Comparison of ENCODE assay signal across 8 mouse cellular contexts in genomic region chr9:22327475-22328387, GRCm38 (mm10). TPM values are rescaled to one million over a fixed set of nuclear protein-coding genes. Genes with fewer than 3 reads are reported as not detected.
A peak's percentile ranks its signal among the peaks of the same experiment; 100 is the strongest.
DNase-seq lines count a peak whose midpoint lies in the region; ATAC-seq and TF ChIP-seq lines count a peak whose summit lies in the region.

No protein-coding gene starts in this region.

- no peaks in the 10 kb centered on the region for H3K9me3 ChIP-seq in heart, embryonic 13.5 days
- H3K9me3 ChIP-seq in liver, embryonic 11.5 days (ENCODE audit: control insufficient read depth, low read length): no peaks in the 10 kb centered on the region

- peak overlapping the region; percentile 77 for H3K27ac ChIP-seq in heart, embryonic 13.5 days (replicated peaks)
- peak overlapping the region; percentile 58 for H3K27ac ChIP-seq in liver, embryonic 11.5 days (ENCODE audit: low read depth, low read length)

- DNase-seq in CD4-positive helper T cell, adult 2 months (ENCODE audit: low read depth, low spot score): peak; percentile 89
- peak; percentile 60 for DNase-seq in c-Kit-negative CD71-positive TER-119-positive erythroid progenitor cells, embryonic 14.5 days (ENCODE audit: low read depth, low spot score)
- peak; percentile 34 for DNase-seq in fat pad, adult 2 months (ENCODE audit: extremely low read depth, low read depth, low spot score)
- peak; percentile 90 for DNase-seq in kidney, postnatal 10 days
- DNase-seq in liver, embryonic 11.5 days (ENCODE audit: low spot score): peak; percentile 85
- DNase-seq in spleen, postnatal 4 days (ENCODE audit: low spot score in 2 of 2): peak; percentile 88 to 94

- no peak overlapping the region for H3ac ChIP-seq in myocyte (ENCODE audit: control insufficient read depth, insufficient read length)

- ATAC-seq in heart, embryonic 13.5 days (ENCODE audit: extremely low read depth, insufficient number of reproducible peaks, low FRiP score, low TSS enrichment): peak; percentile 76
- peak; percentile 94 for ATAC-seq in liver, embryonic 11.5 days (replicated peaks; ENCODE audit: low FRiP score)

- TF ChIP-seq POLR2A in myocyte (IDR thresholded peaks at IDR 0.05; ENCODE audit: insufficient read length, low read depth): peak; percentile 15

- no peaks in the 10 kb centered on the region for H3K79me2 ChIP-seq in myocyte (ENCODE audit: control insufficient read depth, insufficient read depth)

- under 1% methylated on average over 32 of the region's 32 CpGs for WGBS in heart, embryonic 13.5 days
- 1% methylated on average over 32 of the region's 32 CpGs for WGBS in liver, embryonic 11.5 days

- peak overlapping the region; percentile 84 for H3K9ac ChIP-seq in heart, embryonic 13.5 days
- H3K9ac ChIP-seq in liver, embryonic 11.5 days (ENCODE audit: low read depth, low read length): peak overlapping the region; percentile 69

- no peaks in the 10 kb centered on the region for H3K27me3 ChIP-seq in heart, embryonic 13.5 days (replicated peaks)
- no peaks in the 10 kb centered on the region for H3K27me3 ChIP-seq in liver, embryonic 11.5 days (replicated peaks; ENCODE audit: control insufficient read depth, insufficient read depth, low read length)
- H3K27me3 ChIP-seq in myocyte (ENCODE audit: control insufficient read depth, insufficient read depth, insufficient read length): no peaks in the 10 kb centered on the region

- peaks cover 18% of the 10 kb centered on the region for H3K4me1 ChIP-seq in heart, embryonic 13.5 days
- H3K4me1 ChIP-seq in liver, embryonic 11.5 days (replicated peaks; ENCODE audit: control insufficient read depth, insufficient read depth, low read length): peaks cover 11% of the 10 kb centered on the region

- peak overlapping the region; percentile 65 for H3K4me3 ChIP-seq in heart, embryonic 13.5 days
- peak overlapping the region; percentile 61 for H3K4me3 ChIP-seq in liver, embryonic 11.5 days (ENCODE audit: low read depth, low read length)
- no peak overlapping the region for H3K4me3 ChIP-seq in myocyte

- peaks cover 20% of the 10 kb centered on the region for H3K36me3 ChIP-seq in heart, embryonic 13.5 days
- peaks cover 7% of the 10 kb centered on the region for H3K36me3 ChIP-seq in liver, embryonic 11.5 days (ENCODE audit: control insufficient read depth, insufficient read depth, low read length)
- peaks cover 14% of the 10 kb centered on the region for H3K36me3 ChIP-seq in myocyte (ENCODE audit: control insufficient read depth, insufficient read depth)

- peak overlapping the region; percentile 98 for H3K4me2 ChIP-seq in heart, embryonic 13.5 days
- peak overlapping the region; percentile 99 for H3K4me2 ChIP-seq in liver, embryonic 11.5 days
- no peak overlapping the region for H3K4me2 ChIP-seq in myocyte (ENCODE audit: low read depth)

TF ChIP-seq in myocyte, 11 proteins besides CTCF, POLR2A, EP300 and RAD21:
- TF ChIP-seq REST (IDR thresholded peaks at IDR 0.05; ENCODE audit: insufficient read depth, insufficient read length): no peak
- peak; percentile 91 for TF ChIP-seq POLR2AphosphoS2 (IDR thresholded peaks at IDR 0.05; ENCODE audit: insufficient read length, low read depth)

RNA-seq across cellular contexts. Expression of gene Zfp810, which starts 20.3 kb away (rescaled TPM):
- 12.6 and 15.2 TPM in 2 replicates for polyA plus RNA-seq in heart, embryonic 13.5 days (2015; fragmentation: Nextera tagmentation; extraction: Ambion mirVana)
- 9.7 and 12.1 TPM in 2 replicates for polyA plus RNA-seq in liver, embryonic 11.5 days (2014; fragmentation: Nextera tagmentation; extraction: Ambion mirVana)
- 4.4 TPM for polyA plus RNA-seq in myocyte (2012; fragmentation: generic; extraction: Trizol)

Comparison
In these comparisons a context has a peak if more than half of its experiments do, and no peak if none do; other contexts are left out.
1. DNase-seq: peak in every context shown above with its lines; median percentile 91 in spleen, postnatal 4 days; 90 in kidney, postnatal 10 days; 89 in CD4-positive helper T cell, adult 2 months; 85 in liver, embryonic 11.5 days; 60 in c-Kit-negative CD71-positive TER-119-positive erythroid progenitor cells, embryonic 14.5 days; 34 in fat pad, adult 2 months.